In genomic region chr5:119584389-119584788, GRCm38 (mm10) we compare ENCODE assay signal across 22 mouse cellular contexts.
DNase-seq lines count a peak whose midpoint lies in the region; TF ChIP-seq lines count a peak whose summit lies in the region.
"Had no signal": no experiment of that assay in that cellular context is flagged by ENCODE, and none has a peak within 500 bp of the region (broad histone marks: within the 10 kb centered on the region; RNA-seq: fewer than 3 reads in every experiment).

No protein-coding gene starts in this region.

- DNase-seq in ES-E14 (ENCODE audit: low read depth, low spot score) (no peak), ZHBTc4 (ENCODE audit: low read depth, low spot score) (peak; percentile 56)
- no peak for DNase-seq in kidney, postnatal 4 days
- no peak for DNase-seq in thymus, postnatal 4 days
- DNase-seq: adrenal gland, adult 2 months; adrenal gland, postnatal 10 days; adrenal gland, postnatal 25 days; B cell, adult 2 months; cerebellum, adult 11 months; cerebellum, adult 18-20 months; cerebellum, adult 8-10 months; cerebellum, adult 9-11 months; cerebellum, postnatal 14 days; cerebellum, postnatal 36 days; embryo, embryonic 11 days had no signal

- in situ Hi-C loops in ES-E14 (cut with MboI; ENCODE audit: low sequenced_read_pairs in 2 of 2, unreplicated experiment in 2 of 2) = no loop called here

- H3K4me1 ChIP-seq in ES-Bruce4 (ENCODE audit: control insufficient read depth, insufficient read depth, low read length) = peaks cover 4% of the 10 kb centered on the region
- H3K4me1 ChIP-seq in ES-E14 (ENCODE audit: control insufficient read depth in 2 of 2, insufficient read depth in 2 of 2, low read length in 2 of 2, poor library complexity in 1 of 2) = peaks cover 20 to 29% of the 10 kb centered on the region in 2 experiments
- H3K4me1 ChIP-seq: forebrain, embryonic 12.5 days had no signal

- H3K27me3 ChIP-seq in ES-Bruce4 (ENCODE audit: control insufficient read depth, insufficient read depth, low read length, poor library complexity, severe bottlenecking) = no peaks in the 10 kb centered on the region
- H3K27me3 ChIP-seq: CH12.LX; embryonic facial prominence, embryonic 13.5 days; embryonic facial prominence, embryonic 15.5 days; forebrain, embryonic 12.5 days had no signal

- no peak for TF ChIP-seq EP300 in ES-Bruce4 (IDR thresholded peaks at IDR 0.05; ENCODE audit: insufficient read depth, low read depth, low read length)

- H3K9ac ChIP-seq in ES-Bruce4 (ENCODE audit: low read depth, poor library complexity, severe bottlenecking) (no peak overlapping the region), ES-E14 (ENCODE audit: insufficient read depth, low read depth, low read length, poor library complexity, severe bottlenecking) (no peak overlapping the region; the same call in 1 of the 2 replicates)
- H3K9ac ChIP-seq: embryonic facial prominence, embryonic 13.5 days; embryonic facial prominence, embryonic 15.5 days; forebrain, embryonic 12.5 days had no signal

- H3K27ac ChIP-seq in ES-Bruce4 (ENCODE audit: insufficient read depth, low read length) (peak overlapping the region; percentile 76), ES-E14 (ENCODE audit: insufficient read depth, low read depth, low read length, poor library complexity, severe bottlenecking) (peak overlapping the region; percentile 88; the same call in 1 of the 2 replicates)
- H3K27ac ChIP-seq: embryonic facial prominence, embryonic 13.5 days; embryonic facial prominence, embryonic 15.5 days; forebrain, embryonic 10.5 days; forebrain, embryonic 12.5 days had no signal

- H3K36me3 ChIP-seq in ES-Bruce4 (ENCODE audit: control insufficient read depth, insufficient read depth, low read length, poor library complexity, severe bottlenecking) (no peaks in the 10 kb centered on the region), ES-E14 (ENCODE audit: control insufficient read depth, insufficient read depth, low read length, poor library complexity, severe bottlenecking) (no peaks in the 10 kb centered on the region)
- H3K36me3 ChIP-seq: embryonic facial prominence, embryonic 13.5 days; embryonic facial prominence, embryonic 15.5 days; forebrain, embryonic 10.5 days; forebrain, embryonic 12.5 days had no signal

- no peak for TF ChIP-seq CTCF in ES-Bruce4 (IDR thresholded peaks at IDR 0.05; ENCODE audit: low read depth, low read length)

- no peak for TF ChIP-seq POLR2A in ES-Bruce4 (IDR thresholded peaks at IDR 0.05; ENCODE audit: insufficient read depth, low read length)

- H3K9me3 ChIP-seq in ES-Bruce4 (replicated peaks; ENCODE audit: control insufficient read depth, insufficient read depth, low read length, poor library complexity, severe bottlenecking) = no peaks in the 10 kb centered on the region
- H3K9me3 ChIP-seq in ES-E14 (ENCODE audit: control insufficient read depth, insufficient read depth, low read depth, low read length) = no peaks in the 10 kb centered on the region
- H3K9me3 ChIP-seq: embryonic facial prominence, embryonic 13.5 days; embryonic facial prominence, embryonic 15.5 days; forebrain, embryonic 10.5 days; forebrain, embryonic 12.5 days had no signal

- H3K4me3 ChIP-seq in ES-Bruce4 (ENCODE audit: low read depth, low read length) (no peak overlapping the region), ES-E14 (ENCODE audit: insufficient read depth in 1 of 2, low read depth in 1 of 2, low read length in 2 of 2, poor library complexity in 1 of 2, severe bottlenecking in 1 of 2) (no peak overlapping the region)
- H3K4me3 ChIP-seq: embryonic facial prominence, embryonic 13.5 days; embryonic facial prominence, embryonic 15.5 days; erythroblast, embryonic 14.5 days; forebrain, embryonic 10.5 days; forebrain, embryonic 12.5 days had no signal

TF ChIP-seq in ES-E14, 5 proteins besides CTCF, POLR2A, EP300 and RAD21:
- TF ChIP-seq ZNF384 (IDR thresholded peaks at IDR 0.05; ENCODE audit: low read depth, low read length) (no peak), CHD2 (IDR thresholded peaks at IDR 0.05; ENCODE audit: low read depth, low read length) (no peak), MAFK (IDR thresholded peaks at IDR 0.05; ENCODE audit: insufficient read depth, low read depth, low read length) (no peak), ZC3H11A (IDR thresholded peaks at IDR 0.05; ENCODE audit: borderline replicate concordance, low read depth, low read length) (no peak), HCFC1 (IDR thresholded peaks at IDR 0.05; ENCODE audit: borderline replicate concordance, insufficient read depth, low read length) (no peak)
TF ChIP-seq in ES-E14: peak in this region for 0.
